Mouse (Mus musculus) layer of hippocampus, adult 8-10 months (tissue): ENCODE results near the gene 1110059E24Rik. TPM values are rescaled to one million over a fixed set of nuclear protein-coding genes. Genes with fewer than 3 reads are reported as not detected.
"Not testable (repeated sequence)": the region's sequence is repeated elsewhere in the genome, so short reads cannot be mapped to it uniquely, and the experiment has no call there.

ENCODE experiments used
- DNase-seq, 2 experiments: peaks; one replicate each; pipeline ENCODE4 v3.0.0; 2022; ENCODE audit warnings: low spot score in 2 of 2
- total RNA-seq, 4 experiments: library from RNA; stranded (reverse); gene quantifications; 2 replicates each; pipeline ENCODE4 v1.2.4; 2022

Gene 1110059E24Rik
- total RNA-seq = 10 to 100 TPM; 25.4 to 35.3 (median 27.7) TPM

DNA sequence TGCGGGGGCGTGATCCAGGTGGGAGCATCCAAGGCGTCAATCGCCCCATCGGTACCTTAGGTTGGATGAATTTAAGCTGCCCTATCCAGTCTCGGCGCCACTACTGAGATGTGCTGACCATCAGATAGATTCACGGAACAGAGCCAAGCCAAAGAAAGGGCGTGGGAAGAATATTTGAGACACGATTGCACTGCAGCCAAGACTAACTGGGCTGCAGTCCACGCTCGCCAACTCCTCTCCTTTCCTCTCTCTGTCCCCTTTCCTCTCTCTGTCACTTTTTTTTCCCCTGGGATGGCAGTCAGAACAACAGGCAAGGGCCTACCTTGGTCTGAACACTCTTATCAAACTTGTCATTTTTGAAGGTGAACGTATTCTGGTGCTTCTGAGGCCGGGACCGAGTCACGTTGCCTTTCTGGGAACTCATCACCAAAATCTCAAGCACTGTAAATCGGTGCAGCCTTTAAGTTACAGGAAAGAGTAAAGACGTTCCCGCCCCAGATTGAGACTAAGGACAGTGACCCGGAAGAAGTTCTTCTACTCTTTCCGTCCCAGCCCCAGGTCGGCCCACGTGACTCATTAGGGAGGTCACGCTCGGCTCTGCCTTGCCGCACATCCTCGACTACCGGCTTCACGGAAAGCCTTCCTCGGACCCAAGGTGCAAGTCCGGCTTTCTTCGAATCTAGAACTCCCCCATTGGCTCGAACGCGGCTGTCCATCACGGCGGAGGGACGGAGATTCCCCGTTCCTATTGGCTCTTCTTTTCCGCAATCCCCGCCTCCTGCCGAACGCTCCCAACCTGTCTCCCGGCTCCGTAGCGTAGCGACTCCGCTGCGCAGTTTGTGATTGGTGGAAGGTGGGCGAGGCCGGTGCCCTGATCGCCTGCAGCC is at the start of gene 1110059E24Rik:
TSS of gene 1110059E24Rik (minus strand) at position 692 of the 887 bp plus-strand sequence.
- peak; percentile 96 for DNase-seq

DNA sequence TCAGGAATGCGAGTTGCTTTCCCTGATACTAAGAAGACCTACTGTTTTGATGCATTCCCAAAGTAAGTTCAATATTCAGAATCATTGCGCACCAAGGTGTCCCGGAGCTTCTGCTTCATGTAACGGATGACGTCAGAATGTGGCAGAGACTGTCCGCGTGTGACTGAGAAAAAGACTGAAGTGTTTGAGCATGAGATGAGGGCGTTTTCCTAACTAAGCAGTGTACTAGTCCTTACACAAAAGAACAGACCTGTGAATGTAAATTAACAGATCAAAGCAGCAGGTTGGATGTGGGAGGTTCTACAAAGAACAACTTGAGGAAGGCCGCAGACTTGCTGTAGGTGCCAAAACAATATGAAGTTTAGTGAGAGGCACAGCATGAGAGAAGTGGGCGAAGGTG is 28.2 kb upstream of the 1110059E24Rik start:
- DNase-seq = no peak

DNA sequence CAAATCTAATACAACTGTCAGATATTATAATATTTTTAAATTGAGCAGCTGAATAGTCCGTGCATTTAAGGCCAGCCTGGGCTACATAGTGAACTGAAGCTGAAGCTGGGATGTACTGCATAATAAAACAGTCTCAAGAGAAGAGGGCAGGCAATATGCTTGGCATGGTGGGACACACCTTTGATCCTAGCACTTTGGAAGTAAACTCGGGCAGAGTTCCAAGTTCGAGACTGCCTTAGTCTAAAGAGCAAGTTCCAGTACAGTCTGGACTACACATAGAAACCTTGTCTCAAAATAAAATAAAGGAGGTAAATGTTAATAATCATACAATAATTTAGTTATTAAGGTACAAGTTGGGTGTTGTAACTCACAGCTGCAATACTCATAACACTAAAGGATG is 27.3 kb upstream of the 1110059E24Rik start:
- no peak for DNase-seq

DNA sequence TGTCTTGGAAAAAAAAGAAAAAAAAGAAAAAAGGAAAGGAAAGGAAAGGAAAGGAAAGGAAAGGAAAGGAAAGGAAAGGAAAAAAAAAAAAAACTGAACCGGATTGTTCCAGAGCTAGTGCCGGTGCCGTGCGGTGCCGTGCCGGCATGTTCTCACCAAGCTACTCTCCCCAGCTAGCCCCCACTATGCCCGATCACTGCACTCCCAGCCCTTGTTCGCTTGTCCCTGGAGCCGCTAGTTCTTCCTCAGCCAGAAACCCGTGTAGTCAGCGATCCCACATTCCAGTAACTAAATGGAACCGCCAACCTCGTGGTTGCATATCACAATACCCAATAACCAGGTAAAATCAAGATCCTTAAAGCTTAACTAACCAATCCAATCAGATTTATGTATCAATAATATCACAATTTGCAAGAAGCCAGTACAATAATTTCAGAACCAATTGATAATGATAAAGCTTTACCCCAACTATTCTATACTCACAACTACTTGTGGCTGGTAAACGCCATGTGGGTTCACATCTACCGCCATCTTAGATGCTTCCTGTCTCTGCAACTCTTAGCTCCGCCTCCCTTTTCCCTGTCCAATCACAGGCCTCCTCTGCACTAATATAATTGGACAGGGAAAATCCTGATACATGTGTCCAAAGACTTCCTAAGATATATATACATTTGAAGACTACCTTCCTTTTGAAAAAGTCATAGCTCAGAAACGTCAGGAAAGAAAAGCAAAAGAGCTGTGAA is 21.7 kb upstream of the 1110059E24Rik start:
- DNase-seq = no peak

DNA sequence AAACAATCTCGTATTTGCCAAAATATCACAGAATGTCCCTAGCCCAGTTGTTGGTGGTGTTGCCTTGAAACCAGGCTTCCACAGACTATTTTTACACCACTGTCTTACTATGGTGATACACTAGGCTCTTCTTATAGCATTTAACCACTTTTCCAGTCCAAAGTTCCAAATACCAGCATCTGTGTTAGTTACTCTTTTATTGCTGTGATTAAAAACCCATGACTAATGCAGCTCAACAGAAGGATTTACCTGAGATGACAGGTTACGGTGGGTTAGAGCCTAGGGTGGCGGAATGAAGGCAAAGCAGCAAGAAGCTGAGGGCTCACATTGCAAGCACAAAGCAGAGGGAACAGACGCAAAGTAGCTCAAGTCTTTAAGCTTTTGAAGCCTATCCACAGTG is 16.9 kb upstream of the 1110059E24Rik start:
- DNase-seq = no peak

DNA sequence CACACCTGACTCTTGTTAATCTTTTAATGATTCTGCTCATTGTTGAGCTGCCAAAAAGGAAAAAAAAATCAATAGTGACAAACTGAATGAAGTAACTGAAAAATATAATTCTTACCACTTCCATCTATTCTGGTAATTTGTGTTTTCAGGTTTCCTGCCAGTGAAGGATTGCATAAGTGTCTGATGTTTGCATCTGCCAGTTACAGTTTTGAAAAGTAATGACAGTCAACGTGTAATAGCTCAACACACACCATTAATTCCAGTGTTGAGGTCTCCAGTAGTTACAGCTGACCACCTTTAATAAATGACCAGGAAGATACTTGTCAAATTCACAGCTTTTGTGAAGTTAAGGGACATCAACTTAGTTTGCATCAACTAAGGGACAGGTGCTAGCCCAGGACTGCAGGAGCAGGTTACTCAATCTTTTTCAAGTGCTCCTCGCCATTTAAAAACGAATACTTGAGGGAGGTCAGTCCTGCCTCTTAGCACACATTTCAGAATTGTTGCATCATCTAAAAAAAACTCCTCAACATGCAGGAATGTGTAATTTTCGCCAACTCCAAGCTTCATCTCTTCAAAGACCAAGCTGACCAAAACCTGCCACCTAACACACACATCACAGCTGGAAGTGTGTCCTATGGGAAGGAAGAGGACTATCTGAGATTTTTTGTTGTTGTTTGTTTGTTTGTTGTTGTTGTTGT is 11.1 kb upstream of the 1110059E24Rik start:
- DNase-seq = no peak

DNA sequence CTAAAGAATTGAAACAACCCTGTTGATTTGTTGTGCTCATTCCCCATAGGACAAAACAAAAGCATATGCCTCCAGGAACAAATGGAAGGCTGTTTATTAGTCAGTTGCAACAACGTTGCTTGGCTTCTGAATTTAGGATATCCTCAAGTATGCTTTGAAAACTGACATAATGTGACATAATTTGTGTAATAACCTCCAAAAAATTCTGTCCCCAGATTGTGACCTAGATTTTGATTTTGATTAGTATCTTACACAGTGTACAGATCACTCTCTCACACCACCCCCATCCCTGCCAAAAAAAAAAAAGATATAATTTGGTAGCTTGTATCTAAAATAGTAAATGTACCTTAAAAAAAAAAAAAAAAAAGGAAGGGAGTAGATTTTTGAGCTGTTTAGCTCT is 8.0 kb upstream of the 1110059E24Rik start:
- no peak for DNase-seq

DNA sequence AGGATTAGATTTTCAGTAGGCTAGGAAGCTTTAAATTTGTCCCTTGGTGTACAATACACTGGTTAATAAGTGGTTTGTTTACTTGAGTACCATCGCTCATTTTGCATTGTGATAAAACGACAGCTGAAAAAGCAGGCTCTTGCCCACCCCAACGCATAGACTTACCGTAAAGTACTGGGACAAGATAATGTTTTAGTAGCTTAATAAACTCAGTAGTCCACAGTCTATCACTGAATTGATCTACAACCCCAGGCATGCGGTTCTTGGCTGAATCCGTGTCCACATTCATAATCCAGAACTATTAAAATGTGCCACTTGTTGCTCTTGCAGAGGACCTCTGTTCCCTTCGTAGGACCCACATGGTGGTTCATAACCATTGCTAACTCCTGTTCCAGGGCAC is 2.0 kb upstream of the 1110059E24Rik start:
- DNase-seq = no peak

DNA sequence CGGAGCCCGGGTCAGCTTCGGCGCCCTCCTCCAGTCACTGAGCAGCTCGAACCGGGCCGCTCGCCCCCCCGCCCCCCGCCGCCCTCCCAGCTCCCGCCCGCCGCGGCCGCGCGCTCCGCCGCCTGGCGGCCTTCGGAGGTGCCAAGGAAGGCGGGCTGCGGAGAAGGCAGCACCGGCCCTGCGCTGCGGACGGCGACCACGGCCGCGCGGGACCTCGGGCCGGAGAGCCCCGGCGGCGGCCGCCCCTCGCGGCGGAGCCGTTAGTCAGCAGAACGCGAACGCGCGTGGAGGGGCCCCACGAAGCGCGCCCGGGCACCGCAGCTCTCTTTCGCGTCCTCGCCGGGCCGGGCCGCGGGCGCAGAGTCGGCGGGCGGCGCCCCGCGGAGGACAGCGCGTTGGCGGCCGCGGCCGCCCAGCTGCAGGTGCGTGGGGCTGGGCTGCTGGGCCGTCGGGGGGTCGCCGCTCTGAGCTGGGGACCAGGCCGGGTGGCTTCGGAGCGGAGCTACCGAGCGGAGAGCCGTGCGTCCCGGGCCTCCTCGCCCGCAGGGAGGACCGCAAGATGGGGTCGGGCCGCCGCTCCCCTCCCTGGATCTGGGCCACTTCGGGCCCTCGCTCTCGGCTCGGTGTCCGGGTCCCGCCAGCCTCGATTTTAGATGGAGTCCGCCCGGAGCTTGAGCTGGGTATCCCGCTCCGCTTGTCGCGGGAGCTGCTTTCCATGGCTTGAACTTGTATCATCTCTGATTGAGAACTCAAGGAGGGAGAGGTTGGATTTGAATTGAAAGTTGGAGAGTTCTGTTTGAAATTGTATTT is 601 bp upstream of the 1110059E24Rik start, which contains the start of gene Abhd17b:
TSS of gene Abhd17b (plus strand) at position 14 of the 810 bp plus-strand sequence.
- peak in 1 of 2 experiments; percentile 29 for DNase-seq

DNA sequence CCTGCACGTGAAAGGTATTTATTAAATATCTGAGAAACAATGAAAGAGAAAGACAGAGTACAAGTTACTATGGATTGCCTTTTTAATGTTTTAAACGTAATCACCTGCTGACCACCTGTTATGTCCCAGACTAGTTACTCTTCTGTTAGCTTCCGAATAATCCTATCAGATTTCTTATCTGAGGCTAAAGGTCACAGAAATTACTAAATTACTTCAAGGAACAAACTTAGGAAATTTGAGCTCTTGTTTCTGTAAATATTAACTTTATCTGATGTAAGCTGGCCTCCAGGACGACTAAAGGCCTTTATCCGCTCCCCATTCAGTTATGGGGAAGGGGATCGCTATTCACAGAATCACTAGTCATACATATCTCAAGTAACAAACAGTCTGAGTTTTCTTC is 1.1 kb downstream of the 1110059E24Rik start:
- no peak for DNase-seq

DNA sequence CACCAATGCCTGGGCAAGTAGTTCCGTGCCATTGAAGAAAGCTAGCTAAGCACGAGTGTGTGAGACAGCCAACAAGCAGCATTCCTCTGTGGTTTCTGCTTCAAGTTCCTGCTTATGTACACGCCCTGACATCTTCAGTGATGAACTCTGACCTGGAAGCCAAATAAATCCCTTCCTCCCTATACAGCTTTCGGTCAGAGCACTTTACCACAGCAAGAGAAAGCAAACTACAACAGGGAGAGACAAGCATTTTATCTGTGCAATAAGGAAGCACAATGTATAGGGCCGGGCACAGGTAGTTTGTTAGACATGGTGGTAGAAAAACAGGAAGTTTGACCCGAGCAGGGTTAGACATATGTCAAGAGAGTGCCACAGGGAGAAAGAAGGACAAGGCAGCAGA is 6.6 kb downstream of the 1110059E24Rik start:
- no peak for DNase-seq

DNA sequence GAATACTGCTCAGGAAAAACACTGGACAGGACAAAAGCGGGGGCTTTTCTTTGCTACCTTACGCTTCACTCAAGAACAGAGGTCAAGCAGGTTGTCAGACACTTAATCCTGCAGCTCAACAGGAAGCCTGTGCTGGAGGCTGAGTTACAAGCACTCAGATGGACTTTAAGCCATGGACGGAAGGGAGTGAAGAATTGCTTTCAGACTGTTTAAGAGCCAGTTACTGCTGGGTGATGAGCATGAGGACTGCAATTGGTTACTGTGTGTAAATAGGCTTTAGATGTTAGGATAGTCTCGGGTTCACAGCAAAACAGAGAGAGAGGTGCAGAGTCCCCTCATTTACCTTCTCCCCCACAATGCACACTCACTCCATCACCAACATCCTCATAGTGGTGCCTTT is 7.5 kb downstream of the 1110059E24Rik start:
- DNase-seq = no peak

DNA sequence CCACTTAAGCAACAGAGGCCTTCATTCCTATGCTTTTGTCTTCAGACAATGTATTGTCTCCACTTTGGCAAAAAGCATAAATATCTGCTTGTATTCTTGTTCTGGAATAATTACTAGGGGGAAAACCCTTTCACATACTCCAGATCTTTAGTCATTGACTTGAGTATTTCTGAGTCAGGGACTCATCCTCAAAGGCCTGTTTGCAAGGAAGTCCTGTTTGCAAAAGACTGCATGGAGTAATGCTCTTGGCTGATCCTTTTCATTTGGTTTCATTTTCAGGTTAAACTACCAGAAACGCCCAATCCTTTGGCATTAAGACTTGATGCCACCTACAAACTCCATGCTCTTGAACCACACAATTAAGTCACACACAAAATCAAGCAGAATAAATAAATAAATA is 8.8 kb downstream of the 1110059E24Rik start:
- DNase-seq = no peak

DNA sequence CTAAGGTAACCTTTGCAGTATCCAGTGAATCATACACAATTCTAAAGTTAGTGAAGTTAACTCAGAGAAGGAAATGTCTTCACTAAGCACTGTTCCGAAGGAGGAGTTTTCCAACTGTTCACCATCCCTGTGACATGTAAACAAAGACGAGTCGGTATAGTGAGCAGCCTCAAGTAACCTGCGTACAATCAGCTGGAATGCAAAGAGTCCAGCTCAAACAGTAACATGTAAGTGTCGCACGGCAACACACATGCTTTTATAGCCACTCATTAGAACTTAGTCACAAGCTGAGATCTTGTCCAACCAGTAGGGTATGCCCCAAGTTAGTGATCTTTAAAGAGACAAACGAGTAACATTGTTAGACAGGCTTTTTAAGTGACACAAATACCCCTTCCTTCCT is 15.1 kb downstream of the 1110059E24Rik start:
- no peak for DNase-seq

DNA sequence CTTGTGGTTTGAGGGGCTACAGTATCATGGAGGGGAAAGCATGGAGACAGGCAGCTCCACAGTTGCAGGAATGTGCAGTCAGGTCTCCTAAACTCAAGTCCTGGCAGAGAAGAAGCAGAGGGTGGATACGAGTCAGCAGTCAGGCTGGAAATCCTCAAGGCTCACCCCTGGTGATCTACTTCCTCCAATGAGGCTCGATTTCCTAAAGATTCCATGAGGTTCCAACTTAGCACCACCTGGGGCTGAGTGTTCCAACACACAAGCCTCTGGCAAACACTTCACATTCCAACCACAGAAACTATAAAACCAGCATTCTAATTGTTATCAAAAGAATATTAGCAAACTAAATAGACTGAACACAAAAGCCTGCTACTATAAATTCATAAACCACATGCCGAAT is 15.9 kb downstream of the 1110059E24Rik start:
- DNase-seq = no peak

DNA sequence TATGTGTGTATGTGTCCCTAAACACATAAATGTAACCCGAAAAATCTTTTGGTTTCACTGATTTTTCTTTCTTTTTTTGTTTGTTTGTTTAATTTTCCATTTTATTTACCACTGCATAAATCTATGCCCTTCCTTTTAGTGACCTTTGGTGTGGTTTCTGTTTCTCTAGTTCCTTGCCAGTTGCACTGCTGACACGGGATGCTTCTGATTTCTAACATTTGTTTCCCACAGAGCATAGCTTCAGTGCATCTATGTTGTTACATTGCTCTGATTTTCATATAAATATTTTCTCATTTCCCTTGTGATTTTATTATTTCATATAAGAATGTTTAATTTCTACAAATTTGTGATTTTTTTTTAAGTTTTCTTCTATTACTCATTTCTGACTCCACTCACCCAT is 17.4 kb downstream of the 1110059E24Rik start:
- no peak for DNase-seq

DNA sequence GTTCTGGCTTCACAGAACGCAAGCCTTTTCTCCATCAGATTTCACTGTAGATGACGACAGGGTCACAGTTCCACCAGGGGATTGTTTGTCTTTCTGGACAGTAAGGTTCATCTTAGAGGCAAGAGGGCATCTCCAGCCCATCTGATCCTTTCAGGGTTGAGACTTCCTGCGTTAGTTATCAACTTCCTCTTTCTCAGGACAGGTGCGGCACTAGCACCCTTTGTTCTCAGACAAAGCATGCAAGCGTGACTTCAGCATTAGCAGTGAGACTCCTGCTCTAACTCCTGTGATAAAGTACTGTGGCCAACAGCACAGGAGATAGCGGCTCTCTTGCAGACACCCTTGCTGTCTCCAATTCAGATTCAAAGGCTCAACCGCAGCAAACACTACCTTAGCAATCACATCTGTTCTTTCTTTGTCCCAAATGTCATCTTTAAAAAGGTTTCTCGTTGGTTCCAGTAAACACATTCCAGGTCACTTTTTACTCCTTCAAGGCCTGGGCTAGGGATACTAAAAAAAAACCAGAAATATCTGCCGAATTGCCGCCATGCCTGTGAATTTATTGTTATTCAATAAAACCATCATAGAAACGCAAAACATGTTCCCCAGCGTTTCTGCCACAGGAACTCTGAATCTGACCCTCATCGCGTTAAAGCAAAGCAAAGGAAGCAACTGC is 22.0 kb downstream of the 1110059E24Rik start:
- DNase-seq = no peak

DNA sequence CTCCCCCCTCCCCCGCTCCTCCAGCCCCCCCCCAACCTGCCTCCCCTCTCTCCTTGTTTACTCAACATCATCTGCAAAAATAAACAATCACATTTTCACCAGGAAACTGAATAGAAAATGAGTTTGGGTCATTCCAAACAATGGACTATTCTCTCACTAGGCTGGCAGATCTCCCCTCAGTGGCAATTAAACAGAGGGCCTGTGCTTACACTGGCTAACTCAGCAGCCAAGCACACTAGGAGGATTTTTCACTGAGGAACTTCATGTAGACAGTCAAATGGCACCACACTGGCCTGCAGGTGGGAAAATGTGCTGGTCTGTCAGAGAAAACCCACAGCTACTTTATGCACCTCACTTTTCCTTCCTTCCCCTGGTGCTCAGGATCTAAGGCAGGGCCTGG is 23.3 kb downstream of the 1110059E24Rik start:
- peak; percentile 22 to 32 for DNase-seq

DNA sequence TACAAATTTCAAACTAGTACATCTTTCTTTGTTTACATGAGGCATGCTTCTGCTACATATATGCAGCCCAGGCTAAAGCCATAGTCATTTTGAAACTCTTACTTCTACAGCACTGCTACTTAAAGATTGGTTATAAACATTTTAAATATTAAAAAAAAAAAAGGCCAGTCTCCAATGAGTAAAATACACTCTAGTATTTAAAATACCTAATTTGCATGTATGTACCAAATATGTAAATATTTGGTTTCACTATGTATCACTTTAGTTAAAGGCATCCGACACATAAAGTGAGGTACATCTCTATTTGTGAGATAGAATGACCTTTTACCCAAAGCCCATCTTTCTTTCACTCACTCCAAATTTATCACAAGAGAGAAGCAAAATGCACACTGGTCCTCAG is 23.7 kb downstream of the 1110059E24Rik start:
- DNase-seq = no peak

DNA sequence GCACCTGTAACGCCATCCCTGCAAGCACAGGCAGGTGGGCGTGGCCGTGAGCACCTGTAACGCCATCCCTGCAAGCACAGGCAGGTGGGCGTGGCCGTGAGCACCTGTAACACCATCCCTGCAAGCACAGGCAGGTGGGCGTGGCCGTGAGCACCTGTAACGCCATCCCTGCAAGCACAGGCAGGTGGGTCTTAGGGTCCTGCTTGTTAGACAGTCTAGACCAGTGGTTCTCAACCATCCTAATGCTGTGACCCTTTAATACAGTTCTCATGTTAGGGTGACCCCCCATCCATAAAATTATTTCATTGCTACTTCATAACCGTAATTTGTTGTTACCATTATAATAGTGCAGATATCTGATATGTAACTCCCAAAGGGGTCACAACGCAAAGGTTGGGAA is 24.3 kb downstream of the 1110059E24Rik start:
- DNase-seq = not testable (repeated sequence)
